Mouse (Mus musculus): ENCODE data around the gene Stip1.
A peak's percentile ranks its signal among the peaks of the same experiment; 100 is the strongest.
"Not testable (repeated sequence)": the region's sequence is repeated elsewhere in the genome, so short reads cannot be mapped to it uniquely, and the experiment has no call there.

Stip1 gene

DNA sequence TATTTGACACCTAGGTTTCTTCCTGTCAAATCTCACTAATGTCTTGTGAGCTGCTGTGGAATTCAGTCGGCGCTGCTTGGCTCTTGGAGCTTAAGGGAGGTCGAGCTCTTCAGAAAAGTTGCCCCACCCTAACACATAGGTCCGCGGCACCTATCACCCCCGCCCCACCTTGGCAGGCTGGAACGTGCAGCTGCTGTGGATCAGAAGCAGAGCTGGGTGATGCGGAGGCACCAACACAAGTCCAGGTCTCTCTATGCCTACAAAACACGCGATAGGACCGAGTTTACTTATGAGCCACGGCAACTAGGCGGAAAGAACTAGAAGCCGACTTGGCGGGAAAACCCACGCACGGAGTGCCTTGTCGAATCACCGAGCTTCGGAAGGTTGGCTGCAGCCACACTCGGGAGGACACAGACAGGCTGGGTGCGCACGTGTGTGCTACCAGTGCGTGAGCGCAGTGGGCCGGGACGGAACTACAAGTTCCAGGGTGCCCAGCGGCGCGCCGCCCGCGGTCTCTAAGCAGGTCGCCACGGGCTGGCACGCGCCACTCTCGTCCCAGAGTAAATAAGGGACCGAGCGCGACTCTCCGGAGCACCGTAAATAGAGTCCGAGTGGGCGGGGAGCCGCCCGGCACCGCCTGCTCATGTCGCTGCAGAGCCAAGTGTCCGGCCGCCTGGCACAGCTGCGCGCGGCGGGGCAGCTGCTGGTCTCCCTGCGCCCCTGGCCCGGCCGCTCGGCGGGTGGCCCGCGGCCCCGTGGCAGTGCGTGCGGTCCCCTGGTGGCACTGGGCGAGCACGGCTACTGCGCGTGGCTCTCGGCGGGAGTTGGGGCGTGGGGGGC, 16.7 kb upstream of the Stip1 start, which contains the start of gene Macrod1:
Macrod1 (plus strand) TSS at position 563 of the 840 bp plus-strand sequence.
- H3K9me3 ChIP-seq (ENCODE audit: low read length) = no peaks in the 10 kb centered on the region
- TF ChIP-seq NANOG (IDR thresholded peaks at IDR 0.05; ENCODE audit: borderline replicate concordance, low read length) (no peak), POU5F1 (IDR thresholded peaks at IDR 0.05; ENCODE audit: borderline replicate concordance, low read length) (no peak), CTCF (conservative IDR thresholded peaks at IDR 0.05; ENCODE audit: low read length) (no peak)
- peaks cover 10% of the 10 kb centered on the region; the same call in 1 of the 2 replicates for H3K27me3 ChIP-seq (ENCODE audit: insufficient read depth, low read length)
- H3K36me3 ChIP-seq (ENCODE audit: insufficient read depth, low read length) = 0 out of 2 replicates have a peak, but pooled peaks cover 6% of the 10 kb centered on the region
- H3K4me1 ChIP-seq (replicated peaks; ENCODE audit: low read depth, low read length) = peaks cover 65% of the 10 kb centered on the region
- H3K4me3 ChIP-seq (replicated peaks; ENCODE audit: low read length) = peak within 1 kb of the TSS; percentile 85

DNA sequence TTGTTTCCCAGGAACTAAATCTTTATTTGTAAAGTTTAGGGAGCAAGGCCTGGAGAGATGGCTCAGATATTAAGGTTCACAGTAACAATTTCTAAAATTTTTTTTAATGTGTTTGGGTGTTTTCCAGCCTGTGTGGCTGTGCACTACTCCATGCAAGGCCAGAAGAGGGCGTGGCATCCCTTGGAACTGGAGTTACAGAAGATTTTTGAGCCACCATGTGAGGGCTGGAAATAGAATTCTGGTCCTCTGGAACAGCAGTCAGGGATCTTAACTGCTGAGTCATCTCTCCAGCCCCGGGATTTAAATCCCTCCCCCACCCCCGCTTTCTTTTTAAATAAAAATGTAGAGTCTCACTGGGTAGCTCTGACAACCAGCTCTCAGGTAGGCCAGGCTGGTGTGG, 15.4 kb upstream of the Stip1 start:
- TF ChIP-seq POU5F1 (IDR thresholded peaks at IDR 0.05; ENCODE audit: borderline replicate concordance, low read length) (no peak), CTCF (conservative IDR thresholded peaks at IDR 0.05; ENCODE audit: low read length) (no peak; the same call in 1 of the 2 replicates), NANOG (IDR thresholded peaks at IDR 0.05; ENCODE audit: borderline replicate concordance, low read length) (no peak)
- peaks cover 69% of the 10 kb centered on the region for H3K4me1 ChIP-seq (replicated peaks; ENCODE audit: low read depth, low read length)
- H3K36me3 ChIP-seq (ENCODE audit: insufficient read depth, low read length) = no peaks in the 10 kb centered on the region

DNA sequence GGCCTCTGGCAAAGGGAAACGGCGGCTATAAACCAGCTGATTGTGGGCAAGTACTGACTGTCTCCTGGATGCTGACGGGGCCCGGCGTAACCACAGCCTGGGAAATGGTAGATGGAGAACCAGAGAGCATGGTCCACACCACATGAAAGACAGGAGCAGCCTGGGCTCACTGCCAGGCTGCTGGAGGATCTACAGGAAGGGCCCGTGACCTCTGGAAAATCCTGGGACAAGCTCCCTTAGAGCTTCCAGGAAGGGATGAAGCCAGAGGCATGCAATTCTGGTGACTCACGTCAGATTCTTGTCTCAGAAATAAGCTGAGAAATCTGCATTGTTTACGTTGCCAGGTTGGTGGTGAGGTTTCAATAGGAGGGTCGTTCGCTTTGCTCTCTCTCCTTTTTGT, 15.0 kb upstream of the Stip1 start:
- peaks cover 10% of the 10 kb centered on the region; the same call in 1 of the 2 replicates for H3K27me3 ChIP-seq (ENCODE audit: insufficient read depth, low read length)
- H3K4me3 ChIP-seq (replicated peaks; ENCODE audit: low read length) = peak overlapping the region; percentile 45
- H3K36me3 ChIP-seq (ENCODE audit: insufficient read depth, low read length) = no peaks in the 10 kb centered on the region
- no peak for TF ChIP-seq NANOG (IDR thresholded peaks at IDR 0.05; ENCODE audit: borderline replicate concordance, low read length)
- no peak for TF ChIP-seq CTCF (conservative IDR thresholded peaks at IDR 0.05; ENCODE audit: low read length)
- no peak for TF ChIP-seq POU5F1 (IDR thresholded peaks at IDR 0.05; ENCODE audit: borderline replicate concordance, low read length)
- no peaks in the 10 kb centered on the region for H3K9me3 ChIP-seq (ENCODE audit: low read length)
- peaks cover 69% of the 10 kb centered on the region for H3K4me1 ChIP-seq (replicated peaks; ENCODE audit: low read depth, low read length)

More for the DNA sequence above, 15.4 kb upstream of the Stip1 start:
- H3K4me3 ChIP-seq (replicated peaks; ENCODE audit: low read length) = 0 out of 2 replicates have a peak overlapping the region, but pooled peaks have one; percentile 45
- H3K27me3 ChIP-seq (ENCODE audit: insufficient read depth, low read length) = peaks cover 10% of the 10 kb centered on the region; the same call in 1 of the 2 replicates
- no peaks in the 10 kb centered on the region for H3K9me3 ChIP-seq (ENCODE audit: low read length)

DNA sequence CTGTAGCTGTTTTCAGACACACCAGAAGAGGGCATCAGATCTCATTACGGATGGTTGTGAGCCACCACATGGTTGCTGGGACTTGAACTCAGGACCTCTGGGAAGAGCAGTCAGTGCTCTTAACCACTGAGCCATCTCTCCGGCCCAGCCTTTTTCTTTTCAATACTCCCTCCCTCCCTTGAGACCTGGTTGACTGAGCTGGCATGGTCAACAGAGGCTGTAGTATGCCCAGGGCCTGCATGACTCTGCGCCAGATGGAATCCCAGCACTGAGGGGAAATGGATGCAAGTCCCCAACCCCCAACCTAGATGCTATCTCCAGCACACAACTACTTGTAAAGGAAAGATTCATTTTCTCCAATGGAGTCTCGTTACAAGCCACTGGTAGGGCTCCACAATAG, 13.6 kb upstream of the Stip1 start:
- H3K36me3 ChIP-seq (ENCODE audit: insufficient read depth, low read length); H3K9me3 ChIP-seq (ENCODE audit: low read length): not testable (repeated sequence)

DNA sequence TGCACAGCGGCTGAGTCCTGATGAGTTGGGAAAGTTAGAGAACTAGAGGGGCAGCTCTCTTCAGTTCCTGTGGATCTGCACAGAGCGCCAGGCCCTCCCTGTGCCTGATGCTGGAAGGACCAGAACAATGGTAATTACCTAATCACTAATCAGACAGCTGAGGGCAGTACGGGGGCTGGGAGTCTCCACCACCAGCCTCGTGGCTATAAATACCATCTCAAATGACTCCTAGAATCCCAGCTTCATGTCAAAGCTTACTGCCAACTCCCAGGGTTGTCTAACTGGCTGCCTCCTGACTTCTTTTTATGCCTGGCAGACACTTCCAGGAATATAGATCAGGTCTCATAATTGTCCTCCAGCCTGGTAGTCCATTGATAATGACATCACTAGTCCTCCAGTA, 4.9 kb upstream of the Stip1 start:
- TF ChIP-seq POU5F1 (IDR thresholded peaks at IDR 0.05; ENCODE audit: borderline replicate concordance, low read length) = no peak
- TF ChIP-seq CTCF (conservative IDR thresholded peaks at IDR 0.05; ENCODE audit: low read length) = no peak
- TF ChIP-seq NANOG (IDR thresholded peaks at IDR 0.05; ENCODE audit: borderline replicate concordance, low read length) = no peak
- H3K27me3 ChIP-seq (ENCODE audit: insufficient read depth, low read length) = no peaks in the 10 kb centered on the region
- H3K9me3 ChIP-seq (ENCODE audit: low read length) = no peaks in the 10 kb centered on the region
- H3K36me3 ChIP-seq (ENCODE audit: insufficient read depth, low read length) = no peaks in the 10 kb centered on the region
- peaks cover 36% of the 10 kb centered on the region for H3K4me1 ChIP-seq (replicated peaks; ENCODE audit: low read depth, low read length)
- no peak overlapping the region for H3K4me3 ChIP-seq (replicated peaks; ENCODE audit: low read length)

More for the DNA sequence above, 13.6 kb upstream of the Stip1 start:
- Histone ChIP-seq H3K4me1 (replicated peaks; ENCODE audit: low read depth, low read length) (peaks cover 65% of the 10 kb centered on the region), H3K27me3 (ENCODE audit: insufficient read depth, low read length) (peaks cover 10% of the 10 kb centered on the region; the same call in 1 of the 2 replicates)
- not testable (repeated sequence) for H3K4me3 ChIP-seq (replicated peaks; ENCODE audit: low read length)

DNA sequence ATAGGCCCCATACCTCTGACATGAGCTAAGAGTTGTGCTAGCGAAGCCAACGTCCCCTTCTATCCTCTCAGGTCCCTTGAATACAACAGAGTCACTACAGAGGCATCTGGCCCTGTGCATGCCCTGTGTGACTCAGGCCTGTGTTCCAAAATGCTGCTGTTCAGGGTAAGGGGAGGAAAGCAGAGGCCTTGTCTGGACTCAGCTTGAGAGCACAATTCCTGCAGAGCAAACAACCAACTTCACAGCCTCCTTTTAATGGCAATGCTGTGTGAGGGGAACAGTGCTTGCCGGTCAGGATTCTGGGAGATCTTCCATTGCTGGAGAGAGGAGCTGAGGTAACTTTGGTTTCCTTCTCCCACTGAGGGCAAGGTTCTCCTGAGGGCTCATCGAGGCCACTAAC, 4.5 kb upstream of the Stip1 start:
- no peaks in the 10 kb centered on the region for H3K27me3 ChIP-seq (ENCODE audit: insufficient read depth, low read length)
- TF ChIP-seq NANOG (IDR thresholded peaks at IDR 0.05; ENCODE audit: borderline replicate concordance, low read length) = no peak
- no peak for TF ChIP-seq POU5F1 (IDR thresholded peaks at IDR 0.05; ENCODE audit: borderline replicate concordance, low read length)
- TF ChIP-seq CTCF (conservative IDR thresholded peaks at IDR 0.05; ENCODE audit: low read length) = no peak
- peaks cover 36% of the 10 kb centered on the region for H3K4me1 ChIP-seq (replicated peaks; ENCODE audit: low read depth, low read length)
- H3K9me3 ChIP-seq (ENCODE audit: low read length) = no peaks in the 10 kb centered on the region
- no peak overlapping the region for H3K4me3 ChIP-seq (replicated peaks; ENCODE audit: low read length)
- H3K36me3 ChIP-seq (ENCODE audit: insufficient read depth, low read length) = no peaks in the 10 kb centered on the region

DNA sequence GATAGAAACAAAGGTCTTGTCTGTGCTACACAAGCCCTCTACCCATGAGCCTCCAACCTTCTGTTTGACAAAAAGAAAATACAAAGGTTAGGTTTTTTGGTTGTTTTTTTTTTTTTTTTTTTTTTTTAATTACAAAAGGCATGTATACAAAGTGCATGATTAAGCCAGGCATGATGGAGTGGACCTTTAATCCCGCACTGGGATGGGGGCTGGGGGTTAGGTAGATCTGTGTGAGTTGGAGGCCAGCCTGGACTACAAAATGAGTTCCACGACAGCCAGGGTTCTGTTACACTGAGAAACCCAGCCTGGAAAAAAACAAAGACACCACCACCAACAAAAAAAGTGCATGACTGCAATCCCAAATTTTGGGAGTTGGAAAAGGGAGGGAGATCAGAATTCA, 1.4 kb upstream of the Stip1 start:
- TF ChIP-seq NANOG (IDR thresholded peaks at IDR 0.05; ENCODE audit: borderline replicate concordance, low read length) (no peak), CTCF (conservative IDR thresholded peaks at IDR 0.05; ENCODE audit: low read length) (no peak), POU5F1 (IDR thresholded peaks at IDR 0.05; ENCODE audit: borderline replicate concordance, low read length) (no peak)
- Histone ChIP-seq H3K36me3 (ENCODE audit: insufficient read depth, low read length) (peaks cover 29% of the 10 kb centered on the region), H3K27me3 (ENCODE audit: insufficient read depth, low read length) (no peaks in the 10 kb centered on the region), H3K4me3 (replicated peaks; ENCODE audit: low read length) (peak overlapping the region; percentile 87), H3K9me3 (ENCODE audit: low read length) (no peaks in the 10 kb centered on the region), H3K4me1 (replicated peaks; ENCODE audit: low read depth, low read length) (peaks cover 51% of the 10 kb centered on the region)

DNA sequence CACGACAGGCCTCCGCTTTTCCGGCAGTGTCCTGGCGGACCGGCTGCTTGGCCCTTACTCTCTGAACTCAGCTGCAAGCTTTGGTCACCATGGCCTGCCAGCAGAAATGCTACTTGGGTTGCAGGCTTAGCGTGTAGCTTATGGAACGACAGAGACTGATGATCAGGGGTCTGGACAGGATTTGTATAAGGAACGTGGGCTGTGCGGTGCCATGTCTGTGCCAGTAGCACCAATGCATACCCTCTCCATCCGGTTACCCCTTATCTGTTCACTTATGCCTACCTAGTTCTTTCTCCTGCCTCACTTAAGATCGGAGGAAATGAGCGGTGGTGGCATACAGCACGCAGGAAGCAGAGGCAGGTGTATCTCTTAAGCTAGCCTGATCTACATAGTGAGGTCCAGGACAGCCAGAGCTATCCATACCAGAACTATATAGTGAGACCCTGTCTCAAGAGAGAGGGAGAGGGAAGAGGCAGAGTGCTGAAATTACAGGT, 917 bp upstream of the Stip1 start:
- no peaks in the 10 kb centered on the region for H3K27me3 ChIP-seq (ENCODE audit: insufficient read depth, low read length)
- no peaks in the 10 kb centered on the region for H3K9me3 ChIP-seq (ENCODE audit: low read length)
- peaks cover 55% of the 10 kb centered on the region for H3K4me1 ChIP-seq (replicated peaks; ENCODE audit: low read depth, low read length)
- H3K4me3 ChIP-seq (replicated peaks; ENCODE audit: low read length) = peak overlapping the region; percentile 87
- H3K36me3 ChIP-seq (ENCODE audit: insufficient read depth, low read length) = peaks cover 34% of the 10 kb centered on the region
- TF ChIP-seq NANOG (IDR thresholded peaks at IDR 0.05; ENCODE audit: borderline replicate concordance, low read length) (no peak), POU5F1 (IDR thresholded peaks at IDR 0.05; ENCODE audit: borderline replicate concordance, low read length) (no peak), CTCF (conservative IDR thresholded peaks at IDR 0.05; ENCODE audit: low read length) (no peak)

Data from E14TG2a.4 (cell line).